Mouse (Mus musculus) myocyte (in vitro differentiated cells): ENCODE results near the gene Pgls. TPM values are rescaled to one million over a fixed set of nuclear protein-coding genes. Genes with fewer than 3 reads are reported as not detected.

Experiments used
- H3K27me3 ChIP-seq: one replicate; pipeline ENCODE4 v1.6.1; 2011; ENCODE audit not compliant: control insufficient read depth, insufficient read depth, insufficient read length
- H3K36me3 ChIP-seq: one replicate; pipeline ENCODE4 v1.6.1; 2011; ENCODE audit not compliant: control insufficient read depth, insufficient read depth
- H3K4me2 ChIP-seq: one replicate; pipeline ENCODE4 v1.6.1; 2011; ENCODE audit warnings: low read depth, control low read depth
- H3K4me3 ChIP-seq: one replicate; pipeline ENCODE4 v1.5.1; 2011; ENCODE audit warnings: mild to moderate bottlenecking, control low read depth, moderate library complexity
- H3K79me2 ChIP-seq: one replicate; pipeline ENCODE4 v1.6.1; 2011; ENCODE audit not compliant: control insufficient read depth, insufficient read depth
- H3ac ChIP-seq: one replicate; pipeline ENCODE4 v1.6.1; 2011; ENCODE audit not compliant: control insufficient read depth, insufficient read length
- CEBPB ChIP-seq: IDR thresholded peaks from 2 replicates; pipeline ENCODE4 v1.6.1; 2011; ENCODE audit warnings: mild to moderate bottlenecking, moderate library complexity; ENCODE audit not compliant: poor library complexity, insufficient read depth, severe bottlenecking
- E2F4 ChIP-seq: IDR thresholded peaks from one replicate; pipeline ENCODE4 v1.6.1; 2011; ENCODE audit warnings: mild to moderate bottlenecking, control low read depth, moderate library complexity; ENCODE audit not compliant: insufficient read depth
- MAX ChIP-seq: IDR thresholded peaks from one replicate; pipeline ENCODE4 v1.6.1; 2011; ENCODE audit warnings: low read depth, mild to moderate bottlenecking, control low read depth
- MYOD1 ChIP-seq, 3 experiments: IDR thresholded peaks; one replicate each; pipeline ENCODE4 v1.6.1; 2011; ENCODE audit warnings: control low read depth in 2 of 3, low read depth in 2 of 3, mild to moderate bottlenecking in 2 of 3, moderate library complexity in 1 of 3; ENCODE audit not compliant: insufficient read length in 2 of 3, control insufficient read depth in 1 of 3
- MYOG ChIP-seq, 3 experiments: IDR thresholded peaks; one replicate each; pipeline ENCODE4 v1.6.1; 2011; ENCODE audit warnings: control low read depth in 2 of 3, low read depth in 2 of 3, mild to moderate bottlenecking in 2 of 3; ENCODE audit not compliant: insufficient read length in 2 of 3, control insufficient read depth in 1 of 3, insufficient read depth in 1 of 3
- POLR2A ChIP-seq: IDR thresholded peaks from one replicate; pipeline ENCODE4 v1.6.1; 2011; ENCODE audit warnings: low read depth, mild to moderate bottlenecking, control low read depth, moderate library complexity; ENCODE audit not compliant: insufficient read length
- POLR2AphosphoS2 ChIP-seq: IDR thresholded peaks from one replicate; pipeline ENCODE4 v1.6.1; 2011; ENCODE audit warnings: low read depth, control low read depth; ENCODE audit not compliant: insufficient read length
- REST ChIP-seq: IDR thresholded peaks from one replicate; pipeline ENCODE4 v1.6.1; 2011; ENCODE audit warnings: mild to moderate bottlenecking, control low read depth, moderate library complexity; ENCODE audit not compliant: insufficient read depth, insufficient read length
- SRF ChIP-seq: IDR thresholded peaks from one replicate; pipeline ENCODE4 v1.6.1; 2011; ENCODE audit warnings: low read depth; ENCODE audit not compliant: control insufficient read depth, insufficient read length
- TCF12 ChIP-seq: IDR thresholded peaks from one replicate; pipeline ENCODE4 v1.6.1; 2011; ENCODE audit warnings: mild to moderate bottlenecking, control low read depth; ENCODE audit not compliant: poor library complexity, insufficient read depth, severe bottlenecking
- TCF3 ChIP-seq: IDR thresholded peaks from one replicate; pipeline ENCODE4 v1.6.1; 2011; ENCODE audit warnings: low read depth, control low read depth; ENCODE audit not compliant: insufficient read length
- USF1 ChIP-seq: IDR thresholded peaks from one replicate; pipeline ENCODE4 v1.6.1; 2011; ENCODE audit warnings: low read depth, mild to moderate bottlenecking, control low read depth, moderate library complexity
- polyA plus RNA-seq: library from polyadenylated mRNA; unstranded; fragments of >200 nt; fragmentation: generic; extraction: Trizol; gene quantifications from one replicate; pipeline ENCODE4 v1.2.1, GENCODE M21; 2012; ENCODE audit warnings: missing spikeins

Pgls gene
- 248 TPM for polyA plus RNA-seq

- Histone ChIP-seq H3K79me2 (peaks cover 8% of the 10 kb centered on the region), H3K36me3 (no peaks in the 10 kb centered on the region), H3K27me3 (no peaks in the 10 kb centered on the region), H3K4me3 (peak within 1 kb of the TSS; percentile 73), H3ac (peak within 1 kb of the TSS; percentile 88), H3K4me2 (peak within 1 kb of the TSS; percentile 98)
- TF ChIP-seq TCF12 (no peak), REST (no peak), USF1 (no peak), MAX (no peak), TCF3 (no peak), MYOD1 (IDR thresholded peaks at IDR 0.05; ENCODE audit: control insufficient read depth in 1 of 3, insufficient read length in 2 of 3, low read depth in 2 of 3) (peak in 2 of 3 experiments; percentile 4 to 30), SRF (no peak), MYOG (IDR thresholded peaks at IDR 0.05; ENCODE audit: control insufficient read depth in 1 of 3, insufficient read depth in 1 of 3, insufficient read length in 2 of 3, low read depth in 2 of 3) (peak in 2 of 3 experiments; percentile 8 to 29), POLR2A (peak; percentile 94), E2F4 (no peak), CEBPB (no peak), POLR2AphosphoS2 (peak; percentile 92)
Measured at GRCm38 (mm10) chr8:71591471-71592373, at the start of gene Pgls. TSS of gene Pgls (plus strand) at chr8:71592176.

GRCm38 (mm10) chr8:71542632-71543343 is 49.2 kb upstream of the Pgls start, which contains the start of gene Mvb12a:
TSS of gene Mvb12a (plus strand) at chr8:71542922.
- Histone ChIP-seq H3K27me3 (no peaks in the 10 kb centered on the region), H3K36me3 (no peaks in the 10 kb centered on the region), H3ac (peak within 1 kb of the TSS; percentile 29), H3K4me3 (peak within 1 kb of the TSS; percentile 43), H3K79me2 (no peaks in the 10 kb centered on the region), H3K4me2 (peak within 1 kb of the TSS; percentile 66)
- TF ChIP-seq POLR2A (peak; percentile 29), E2F4 (no peak), TCF3 (no peak), USF1 (peak; percentile 64), REST (no peak), POLR2AphosphoS2 (no peak), TCF12 (no peak)

GRCm38 (mm10) chr8:71543755-71544154 is 48.2 kb upstream of the Pgls start:
- Histone ChIP-seq H3K27me3 (no peaks in the 10 kb centered on the region), H3ac (peak overlapping the region; percentile 29), H3K4me3 (peak overlapping the region; percentile 43), H3K36me3 (no peaks in the 10 kb centered on the region), H3K4me2 (peak overlapping the region; percentile 66), H3K79me2 (no peaks in the 10 kb centered on the region)
- TF ChIP-seq TCF12 (no peak), TCF3 (no peak), SRF (no peak), MYOD1 (IDR thresholded peaks at IDR 0.05; ENCODE audit: control insufficient read depth in 1 of 3, insufficient read length in 2 of 3, low read depth in 2 of 3) (no peak), REST (no peak), MAX (no peak), POLR2AphosphoS2 (no peak), MYOG (IDR thresholded peaks at IDR 0.05; ENCODE audit: control insufficient read depth in 1 of 3, insufficient read depth in 1 of 3, insufficient read length in 2 of 3, low read depth in 2 of 3) (no peak), USF1 (no peak), E2F4 (no peak), CEBPB (no peak), POLR2A (no peak)

- no peaks in the 10 kb centered on the region for H3K27me3 ChIP-seq
- no peak for TF ChIP-seq USF1
- no peak for TF ChIP-seq MYOG (IDR thresholded peaks at IDR 0.05; ENCODE audit: control insufficient read depth in 1 of 3, insufficient read depth in 1 of 3, insufficient read length in 2 of 3, low read depth in 2 of 3)
- TF ChIP-seq SRF, result no peak
- TF ChIP-seq MAX, result no peak
- TF ChIP-seq E2F4, result no peak
- TF ChIP-seq CEBPB, result no peak
- TF ChIP-seq REST, result no peak
- no peak for TF ChIP-seq POLR2AphosphoS2
- TF ChIP-seq POLR2A, result no peak
- no peak for TF ChIP-seq TCF3
- TF ChIP-seq MYOD1 (IDR thresholded peaks at IDR 0.05; ENCODE audit: control insufficient read depth in 1 of 3, insufficient read length in 2 of 3, low read depth in 2 of 3), result no peak
- TF ChIP-seq TCF12, result no peak
- H3K36me3 ChIP-seq, result no peaks in the 10 kb centered on the region
- H3K4me3 ChIP-seq, result no peak overlapping the region
- H3ac ChIP-seq, result no peak overlapping the region
- no peak overlapping the region for H3K4me2 ChIP-seq
- no peaks in the 10 kb centered on the region for H3K79me2 ChIP-seq
Measured at GRCm38 (mm10) chr8:71545053-71545452, 46.9 kb upstream of the Pgls start.
